22 mouse cellular contexts compared by ENCODE assay signal in the genomic region with DNA sequence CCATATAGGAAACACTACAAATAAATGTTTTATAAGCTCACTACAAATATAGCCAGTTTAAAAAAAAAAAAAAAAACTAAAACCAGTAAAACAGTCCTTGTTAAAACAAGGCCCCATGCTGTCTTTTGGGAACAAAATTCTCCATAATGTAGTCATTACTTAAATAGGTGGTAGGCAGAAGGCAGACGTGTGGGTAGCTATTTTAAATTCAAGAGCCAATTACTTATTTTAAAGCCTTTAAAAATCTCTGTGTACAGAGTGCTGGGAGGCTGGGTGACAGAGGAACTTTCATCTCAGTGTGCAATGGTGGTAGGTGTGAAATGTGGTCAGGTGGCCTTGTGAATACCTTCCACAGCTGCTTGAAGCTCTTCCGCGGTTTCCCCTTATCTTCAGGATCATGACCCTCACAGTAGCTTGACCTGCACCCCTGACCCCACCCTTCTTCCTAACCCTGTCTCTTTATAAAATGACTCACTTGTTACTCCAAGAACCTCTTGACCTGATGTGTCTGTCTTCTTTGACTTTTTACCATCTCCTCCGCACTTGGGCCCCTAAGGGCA.
DNase-seq lines count a peak whose midpoint lies in the region; ATAC-seq and TF ChIP-seq lines count a peak whose summit lies in the region.
"Had no signal": no experiment of that assay in that cellular context is flagged by ENCODE, and none has a peak within 500 bp of the region (broad histone marks: within the 10 kb centered on the region; RNA-seq: fewer than 3 reads in every experiment).

No protein-coding gene starts in this region.

- H3K27ac ChIP-seq in small intestine, adult 2 months (ENCODE audit: insufficient read depth, low read depth, low read length), result peak overlapping the region; percentile 33; the same call in 1 of the 2 replicates
- no peak overlapping the region for H3K27ac ChIP-seq in midbrain, embryonic 11.5 days (ENCODE audit: low read depth, low read length)
- H3K27ac ChIP-seq: embryonic facial prominence, embryonic 13.5 days; forebrain, embryonic 12.5 days; gastrocnemius, adult 2 months; heart, embryonic 13.5 days; hindbrain, embryonic 12.5 days had no signal

- WGBS in small intestine, adult 2 months, result 81% methylated on average over 4 of the region's 4 CpGs
- WGBS in midbrain, embryonic 11.5 days, result 81% methylated on average over 4 of the region's 4 CpGs

- TF ChIP-seq CTCF in small intestine, adult 2 months (IDR thresholded peaks at IDR 0.05; ENCODE audit: extremely low read depth, insufficient read length, insufficient replicate concordance, low read depth, low read length), result no peak

- H3K4me2 ChIP-seq in midbrain, embryonic 11.5 days, result no peak overlapping the region
- H3K4me2 ChIP-seq: embryonic facial prominence, embryonic 13.5 days; forebrain, embryonic 12.5 days; heart, embryonic 13.5 days; hindbrain, embryonic 12.5 days had no signal

- H3K36me3 ChIP-seq in small intestine, adult 2 months (ENCODE audit: control insufficient read depth, insufficient read depth, low read length), result no peaks in the 10 kb centered on the region
- no peaks in the 10 kb centered on the region for H3K36me3 ChIP-seq in midbrain, embryonic 11.5 days (ENCODE audit: control insufficient read depth, insufficient read depth, low read length)
- H3K36me3 ChIP-seq: embryonic facial prominence, embryonic 13.5 days; forebrain, embryonic 12.5 days; G1E; heart, embryonic 13.5 days; hindbrain, embryonic 12.5 days had no signal

- H3K9me3 ChIP-seq in midbrain, embryonic 11.5 days (ENCODE audit: control insufficient read depth, low read length), result no peaks in the 10 kb centered on the region
- H3K9me3 ChIP-seq: embryonic facial prominence, embryonic 13.5 days; forebrain, embryonic 12.5 days; G1E; heart, embryonic 13.5 days; hindbrain, embryonic 12.5 days had no signal

- no peak for ATAC-seq in midbrain, embryonic 11.5 days (ENCODE audit: low FRiP score)
- ATAC-seq: forebrain, embryonic 16.5 days; hindbrain, embryonic 16.5 days had no signal

- H3K4me1 ChIP-seq in small intestine, adult 2 months (ENCODE audit: control insufficient read depth, insufficient read depth, insufficient read length, low read length), result peaks cover 9% of the 10 kb centered on the region
- no peaks in the 10 kb centered on the region for H3K4me1 ChIP-seq in midbrain, embryonic 11.5 days (ENCODE audit: control insufficient read depth, insufficient read depth, low read length)
- H3K4me1 ChIP-seq: embryonic facial prominence, embryonic 13.5 days; forebrain, embryonic 12.5 days; hindbrain, embryonic 12.5 days had no signal

- no peaks in the 10 kb centered on the region for H3K27me3 ChIP-seq in small intestine, adult 2 months (ENCODE audit: control insufficient read depth, insufficient read depth, low read length)
- H3K27me3 ChIP-seq in midbrain, embryonic 11.5 days (ENCODE audit: control insufficient read depth, insufficient read depth, low read length), result no peaks in the 10 kb centered on the region; the same call in 1 of the 2 replicates

- TF ChIP-seq POLR2A in small intestine, adult 2 months (IDR thresholded peaks at IDR 0.05; ENCODE audit: low read depth, low read length), result no peak

- peak; percentile 75 for DNase-seq in 416B (ENCODE audit: low read depth)
- peak; percentile 43 for DNase-seq in CD4-positive helper T cell, adult 2 months (ENCODE audit: low read depth, low spot score)
- DNase-seq in brain, adult 2 months (ENCODE audit: low read depth, low spot score), result peak; percentile 68
- DNase-seq in layer of hippocampus, adult 8-10 months (ENCODE audit: low spot score in 2 of 2), result no peak
- DNase-seq in thymus, postnatal 4 days, result no peak
- DNase-seq in midbrain, embryonic 11.5 days (ENCODE audit: low spot score, missing footprints), result no peak
- DNase-seq: adrenal gland, postnatal 10 days; B cell, adult 2 months; cerebellum, adult 11-12 months; cerebellum, adult 9-10 months; cerebellum, postnatal 25 days; gastrocnemius, adult 2 months; gastrocnemius, postnatal 25 days; heart, postnatal 36 days had no signal

- no peak overlapping the region for H3K9ac ChIP-seq in midbrain, embryonic 11.5 days (ENCODE audit: low read length)
- H3K9ac ChIP-seq: embryonic facial prominence, embryonic 13.5 days; forebrain, embryonic 12.5 days; heart, embryonic 13.5 days; hindbrain, embryonic 12.5 days had no signal

- no peak overlapping the region for H3K4me3 ChIP-seq in small intestine, adult 2 months (ENCODE audit: low read depth, low read length)
- no peak overlapping the region for H3K4me3 ChIP-seq in midbrain, embryonic 11.5 days (ENCODE audit: low read depth, low read length)
- H3K4me3 ChIP-seq: embryonic facial prominence, embryonic 13.5 days; forebrain, embryonic 12.5 days; gastrocnemius, adult 2 months; heart, embryonic 13.5 days; hindbrain, embryonic 12.5 days had no signal

Comparison
In these comparisons a context has a peak if more than half of its experiments do, and no peak if none do; other contexts are left out.
1. DNase-seq: peak in 416B (single experiment), CD4-positive helper T cell, adult 2 months (single experiment) and brain, adult 2 months (single experiment); none in layer of hippocampus, adult 8-10 months (0 of 2), thymus, postnatal 4 days (single experiment) and midbrain, embryonic 11.5 days (single experiment).